Mouse (Mus musculus) forebrain, embryonic 14.5 days (tissue): ENCODE results near the gene Fndc11. TPM values are rescaled to one million over a fixed set of nuclear protein-coding genes. Genes with fewer than 3 reads are reported as not detected.
A peak's percentile ranks its signal among the peaks of the same experiment; 100 is the strongest.

Experiments used
- ATAC-seq: fragments of 200-750 bp; cut with Nextera tagmentation; 2 replicates; pipeline ENCODE4 v1.8.0; 2017; ENCODE audit warnings: mild to moderate bottlenecking, moderate library complexity
- DNase-seq: peaks from one replicate; pipeline ENCODE4 v3.0.0-alpha.2; 2015; ENCODE audit warnings: low spot score
- H3K27ac ChIP-seq: fragments of 300-500 bp; sonication (generic); 2 replicates; pipeline ENCODE4 v1.5.1; 2014; ENCODE audit warnings: low read depth, mild to moderate bottlenecking, control low read depth, low read length, moderate library complexity
- H3K27me3 ChIP-seq: fragments of 300-500 bp; sonication (generic); replicated peaks from 2 replicates; pipeline ENCODE4 v1.6.1; 2014; ENCODE audit warnings: low read length, control low read depth, mixed read lengths; ENCODE audit not compliant: control insufficient read depth, insufficient read depth
- H3K36me3 ChIP-seq: fragments of 300-500 bp; sonication (generic); 2 replicates; pipeline ENCODE4 v1.6.1; 2014; ENCODE audit warnings: low read length, control low read depth; ENCODE audit not compliant: control insufficient read depth, insufficient read depth
- H3K4me1 ChIP-seq: fragments of 300-500 bp; sonication (generic); 2 replicates; pipeline ENCODE4 v1.6.1; 2014; ENCODE audit warnings: antibody characterized with exemption, low read length, control low read depth; ENCODE audit not compliant: control insufficient read depth, insufficient read depth
- H3K4me2 ChIP-seq: fragments of 300-500 bp; sonication (generic); 2 replicates; pipeline ENCODE4 v1.6.1; 2014; ENCODE audit warnings: mild to moderate bottlenecking, control low read depth, low read length
- H3K4me3 ChIP-seq: fragments of 300-500 bp; sonication (generic); 2 replicates; pipeline ENCODE4 v1.5.1; 2014; ENCODE audit warnings: low read depth, low read length, control low read depth
- H3K9ac ChIP-seq: fragments of 300-500 bp; sonication (generic); 2 replicates; pipeline ENCODE4 v1.6.1; 2014; ENCODE audit warnings: mild to moderate bottlenecking, low read length, control low read depth, moderate library complexity
- H3K9me3 ChIP-seq: fragments of 300-500 bp; sonication (generic); replicated peaks from 2 replicates; pipeline ENCODE4 v1.6.1; 2016; ENCODE audit warnings: low read length, control low read depth, mixed read lengths; ENCODE audit not compliant: control insufficient read depth
- WGBS: fragments of 180-500 bp; shearing (Covaris S2); extraction: QIAGEN DNeasy Blood & Tissue Kit; methylation state at CpG from one replicate; pipeline ENCODE4 v1.1.7; 2014; 5-methylcytosine and 5-hydroxymethylcytosine counted together
- polyA plus RNA-seq: library from polyadenylated mRNA; unstranded; fragments of >200 nt; fragmentation: Nextera tagmentation; extraction: Ambion mirVana; gene quantifications from 2 replicates; pipeline ENCODE4 v1.2.1, GENCODE M21; 2014

Gene Fndc11
- polyA plus RNA-seq, 1 experiment from 2014 or later: 0.44 TPM

GRCm38 (mm10) chr2:181206118-181206517, 13.7 kb upstream of the Fndc11 start:
- Histone ChIP-seq H3K36me3 (no peaks in the 10 kb centered on the region), H3K4me2 (no peak overlapping the region), H3K27me3 (no peaks in the 10 kb centered on the region; the same call in 1 of the 2 replicates), H3K9me3 (no peaks in the 10 kb centered on the region), H3K27ac (no peak overlapping the region), H3K4me1 (no peaks in the 10 kb centered on the region), H3K9ac (no peak overlapping the region), H3K4me3 (no peak overlapping the region)
- WGBS: 80% methylated on average over 9 of the region's 9 CpGs
- ATAC-seq: no peak
- no peak for DNase-seq

GRCm38 (mm10) chr2:181212389-181213020, 7.3 kb upstream of the Fndc11 start:
- no peak for ATAC-seq
- 2% methylated on average over 34 of the region's 34 CpGs for WGBS
- peak overlapping the region; percentile 39 for H3K4me2 ChIP-seq
- H3K27ac ChIP-seq: no peak overlapping the region
- H3K9me3 ChIP-seq: no peaks in the 10 kb centered on the region
- H3K4me1 ChIP-seq: 0 out of 2 replicates have a peak, but pooled peaks cover 3% of the 10 kb centered on the region
- H3K9ac ChIP-seq: peak overlapping the region; percentile 32; the same call in 1 of the 2 replicates
- peaks cover 26% of the 10 kb centered on the region for H3K27me3 ChIP-seq
- H3K4me3 ChIP-seq: peak overlapping the region; percentile 16
- DNase-seq: no peak
- H3K36me3 ChIP-seq: no peaks in the 10 kb centered on the region

- H3K27ac ChIP-seq: no peak within 1 kb of the TSS
- 0 out of 2 replicates have a peak, but pooled peaks cover 3% of the 10 kb centered on the region for H3K4me1 ChIP-seq
- DNase-seq (no peak), ATAC-seq (no peak)
- peaks cover 26% of the 10 kb centered on the region for H3K27me3 ChIP-seq
- no peaks in the 10 kb centered on the region for H3K36me3 ChIP-seq
- peak within 1 kb of the TSS; percentile 16 for H3K4me3 ChIP-seq
- under 1% methylated on average over 17 of the region's 17 CpGs for WGBS
- no peaks in the 10 kb centered on the region for H3K9me3 ChIP-seq
- peak within 1 kb of the TSS; percentile 32; the same call in 1 of the 2 replicates for H3K9ac ChIP-seq
- peak within 1 kb of the TSS; percentile 39 for H3K4me2 ChIP-seq
Observed at GRCm38 (mm10) chr2:181213021-181213445, 6.8 kb upstream of the Fndc11 start, which contains the start of gene Srms. TSS of gene Srms (minus strand) at chr2:181213185.

- Histone ChIP-seq H3K4me3 (no peak overlapping the region), H3K27ac (no peak overlapping the region), H3K9me3 (no peaks in the 10 kb centered on the region), H3K4me1 (peaks cover 11% of the 10 kb centered on the region; the same call in 1 of the 2 replicates), H3K27me3 (peaks cover 26% of the 10 kb centered on the region), H3K4me2 (no peak overlapping the region), H3K36me3 (no peaks in the 10 kb centered on the region), H3K9ac (no peak overlapping the region)
- no peak for ATAC-seq
- DNase-seq: no peak
- WGBS: 92% methylated on average over 6 of the region's 6 CpGs
Observed at GRCm38 (mm10) chr2:181216037-181216436, 3.8 kb upstream of the Fndc11 start.

- DNase-seq: no peak
- Histone ChIP-seq H3K27me3 (peaks cover under 1% of the 10 kb centered on the region; the same call in 1 of the 2 replicates), H3K4me3 (no peak overlapping the region), H3K36me3 (no peaks in the 10 kb centered on the region), H3K4me1 (peaks cover 9% of the 10 kb centered on the region; the same call in 1 of the 2 replicates), H3K27ac (no peak overlapping the region), H3K9ac (no peak overlapping the region; the same call in 1 of the 2 replicates), H3K9me3 (no peaks in the 10 kb centered on the region), H3K4me2 (no peak overlapping the region)
- 64% methylated on average over 5 of the region's 5 CpGs for WGBS
- ATAC-seq: no peak
Observed at GRCm38 (mm10) chr2:181218881-181219485, 830 bp upstream of the Fndc11 start.

- ATAC-seq (no peak), DNase-seq (no peak)
- Histone ChIP-seq H3K9ac (peak overlapping the region; percentile 25; the same call in 1 of the 2 replicates), H3K27ac (no peak overlapping the region), H3K9me3 (no peaks in the 10 kb centered on the region), H3K36me3 (no peaks in the 10 kb centered on the region), H3K4me2 (peak overlapping the region; percentile 54), H3K4me3 (peak overlapping the region; percentile 22; the same call in 1 of the 2 replicates), H3K4me1 (peaks cover 9% of the 10 kb centered on the region; the same call in 1 of the 2 replicates), H3K27me3 (no peaks in the 10 kb centered on the region)
- WGBS: 19% methylated on average over 2 of the region's 2 CpGs
Observed at GRCm38 (mm10) chr2:181220361-181220760, 548 bp downstream of the Fndc11 start.

- Histone ChIP-seq H3K36me3 (no peaks in the 10 kb centered on the region), H3K4me3 (no peak overlapping the region), H3K27me3 (no peaks in the 10 kb centered on the region), H3K9ac (no peak overlapping the region), H3K9me3 (no peaks in the 10 kb centered on the region), H3K4me1 (peaks cover 3% of the 10 kb centered on the region; the same call in 1 of the 2 replicates), H3K4me2 (no peak overlapping the region), H3K27ac (no peak overlapping the region)
- ATAC-seq: no peak
- DNase-seq: no peak
- 93% methylated on average over 2 of the region's 2 CpGs for WGBS
Observed at GRCm38 (mm10) chr2:181224994-181225393, 5.2 kb downstream of the Fndc11 start.

- Histone ChIP-seq H3K27ac (no peak overlapping the region), H3K4me2 (no peak overlapping the region), H3K9ac (no peak overlapping the region), H3K27me3 (no peaks in the 10 kb centered on the region), H3K4me3 (no peak overlapping the region), H3K9me3 (no peaks in the 10 kb centered on the region), H3K4me1 (no peaks in the 10 kb centered on the region), H3K36me3 (no peaks in the 10 kb centered on the region)
- WGBS: 89% methylated on average over 3 of the region's 3 CpGs
- ATAC-seq (no peak), DNase-seq (no peak)
Observed at GRCm38 (mm10) chr2:181227122-181227521, 7.3 kb downstream of the Fndc11 start.

GRCm38 (mm10) chr2:181228335-181228734, 8.5 kb downstream of the Fndc11 start:
- Histone ChIP-seq H3K4me3 (no peak overlapping the region), H3K27ac (no peak overlapping the region), H3K27me3 (no peaks in the 10 kb centered on the region), H3K9me3 (no peaks in the 10 kb centered on the region), H3K9ac (no peak overlapping the region), H3K36me3 (no peaks in the 10 kb centered on the region), H3K4me1 (no peaks in the 10 kb centered on the region), H3K4me2 (no peak overlapping the region)
- WGBS: 82% methylated on average over 1 of the region's 1 CpGs
- DNase-seq: no peak
- ATAC-seq: no peak
